Mouse (Mus musculus) neutrophil, adult 65 days (primary cell): ENCODE results near the gene Hspa4l. TPM values are rescaled to one million over a fixed set of nuclear protein-coding genes. Genes with fewer than 3 reads are reported as not detected.

Source experiments
- total RNA-seq: library from RNA; stranded (reverse); gene quantifications from 2 replicates; pipeline ENCODE4 v1.2.4, GENCODE M21; 2023

The Hspa4l gene
- 41.5 and 51.0 TPM in 2 replicates for total RNA-seq

GRCm38 (mm10) chr3:40744024-40744835 lies at the start of gene Hspa4l:
Gene Hspa4l (plus strand): TSS chr3:40744495.

GRCm38 (mm10) chr3:40708655-40709054 lies 35.6 kb upstream of the Hspa4l start, which contains the start of gene Slc25a31:
Gene Slc25a31 (plus strand): TSS chr3:40708855.

GRCm38 (mm10) chr3:40799530-40800372 lies 55.5 kb downstream of the Hspa4l start, which contains the start of gene Plk4:
Gene Plk4 (plus strand): TSS chr3:40800019.

Other genes with a start within 250 kb of the Hspa4l start
- 1.3 and 1.9 TPM in 2 replicates for gene Intu, start 213.2 kb upstream of the Hspa4l start, total RNA-seq
- gene Slc25a31, start 35.6 kb upstream of the Hspa4l start, total RNA-seq: not detected in 2 replicates
- gene Plk4, start 55.5 kb downstream of the Hspa4l start, total RNA-seq: 32.2 and 35.8 TPM in 2 replicates
- gene Mfsd8, start 102.4 kb downstream of the Hspa4l start, total RNA-seq: 8.5 and 9.4 TPM in 2 replicates
- 5.6 and 7.8 TPM in 2 replicates for gene Abhd18, start 102.5 kb downstream of the Hspa4l start, total RNA-seq
- not detected in 2 replicates for gene 1700034I23Rik, start 158.0 kb downstream of the Hspa4l start, total RNA-seq
- 19.5 and 24.0 TPM in 2 replicates for gene Larp1b, start 205.3 kb downstream of the Hspa4l start, total RNA-seq